Mouse (Mus musculus): ENCODE results near the gene Ctrb1. TPM values are rescaled to one million over a fixed set of nuclear protein-coding genes. Genes with fewer than 3 reads are reported as not detected.

Ctrb1 gene
- polyA plus RNA-seq, 1 experiment, result 11.8 TPM

DNA sequence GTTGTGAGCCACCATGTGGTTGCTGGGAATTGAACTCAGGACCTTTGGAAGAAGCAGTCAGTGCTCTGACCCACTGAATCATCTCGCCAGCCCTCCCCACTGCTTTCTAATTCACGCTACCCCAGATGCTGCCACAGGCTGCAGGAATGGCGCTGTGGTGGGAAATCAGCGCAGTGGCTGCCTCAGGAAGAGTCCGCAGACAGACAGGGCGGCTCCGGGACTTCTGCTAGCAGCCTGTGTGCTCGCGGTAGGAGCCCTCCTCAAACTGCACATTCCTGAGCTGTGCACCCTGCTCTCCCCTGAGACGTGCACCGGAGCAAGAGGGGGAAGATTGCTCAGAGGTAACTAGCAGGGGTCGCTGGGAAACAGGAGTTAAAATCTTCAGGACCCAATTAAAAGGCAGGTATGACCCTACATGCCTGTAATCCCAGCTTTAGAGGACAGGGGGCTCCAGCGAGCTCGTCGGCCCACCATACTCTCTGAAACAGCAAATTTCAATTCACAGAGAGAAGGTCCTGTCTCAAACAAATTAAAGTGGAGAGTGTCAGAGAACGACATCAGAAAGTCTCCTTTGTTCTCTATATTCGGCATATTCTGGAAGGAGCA is 10.3 kb downstream of the Ctrb1 start:
- Histone ChIP-seq H3K27ac (ENCODE audit: control insufficient read depth, insufficient read depth, low read length) (no peak overlapping the region), H3K36me3 (ENCODE audit: control insufficient read depth, insufficient read depth, low read length) (no peaks in the 10 kb centered on the region), H3K4me1 (replicated peaks; ENCODE audit: control insufficient read depth, insufficient read depth, low read length) (no peaks in the 10 kb centered on the region), H3K27me3 (ENCODE audit: control insufficient read depth, insufficient read depth, low read length) (no peaks in the 10 kb centered on the region), H3K4me3 (ENCODE audit: control insufficient read depth, insufficient read depth, low read length) (no peak overlapping the region)
- 48% methylated on average over 17 of the region's 17 CpGs for WGBS
- no peak for TF ChIP-seq POLR2A (IDR thresholded peaks at IDR 0.05; ENCODE audit: control insufficient read depth, extremely low read depth, insufficient read depth, low read length, poor library complexity)
- DNase-seq, result no peak

DNA sequence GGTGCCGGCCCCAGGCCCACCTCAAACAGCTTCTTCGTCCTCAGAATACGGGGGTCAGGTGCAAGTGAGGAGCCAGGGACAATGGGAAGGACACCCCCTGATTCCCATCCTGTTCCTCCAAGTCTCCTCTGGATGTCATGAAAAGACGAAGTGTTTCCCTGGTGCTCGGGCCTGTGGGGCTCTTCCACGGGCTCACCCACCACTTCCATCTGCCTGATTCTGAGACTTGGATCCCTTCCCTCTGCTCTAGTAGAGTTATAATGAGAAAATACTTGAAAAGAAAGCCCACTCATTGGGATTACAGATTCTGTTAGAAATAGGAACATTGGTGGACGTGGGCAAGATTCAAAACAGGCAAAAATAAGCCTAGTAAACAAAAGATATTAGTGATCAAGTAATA is 12.0 kb downstream of the Ctrb1 start:
- 86% methylated on average over 7 of the region's 7 CpGs for WGBS

DNA sequence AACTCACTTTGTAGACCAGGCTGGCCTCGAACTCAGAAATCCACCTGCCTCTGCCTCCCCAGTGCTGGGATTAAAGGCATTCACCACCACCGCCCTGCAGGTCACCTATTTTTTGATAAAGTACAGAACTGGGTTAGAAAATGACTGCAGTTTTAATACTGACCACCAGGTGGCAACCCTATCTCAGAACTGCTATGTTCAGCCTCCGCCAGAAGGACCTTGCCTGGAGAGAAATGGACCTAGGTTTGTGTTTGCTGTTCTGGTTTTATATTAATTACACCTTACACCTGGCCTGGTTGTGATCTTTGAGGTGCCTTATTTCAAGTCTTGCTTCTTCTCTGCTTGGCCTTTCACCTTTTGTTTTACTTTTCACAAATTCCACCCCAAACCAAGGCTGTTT is 12.7 kb downstream of the Ctrb1 start:
- 23% methylated on average over 3 of the region's 3 CpGs for WGBS
- no peaks in the 10 kb centered on the region for H3K27me3 ChIP-seq (ENCODE audit: control insufficient read depth, insufficient read depth, low read length)
- peak; percentile 52 for DNase-seq

More for the DNA sequence above, 12.0 kb downstream of the Ctrb1 start:
- Histone ChIP-seq H3K4me3 (ENCODE audit: control insufficient read depth, insufficient read depth, low read length) (no peak overlapping the region), H3K4me1 (replicated peaks; ENCODE audit: control insufficient read depth, insufficient read depth, low read length) (no peaks in the 10 kb centered on the region), H3K36me3 (ENCODE audit: control insufficient read depth, insufficient read depth, low read length) (no peaks in the 10 kb centered on the region), H3K27ac (ENCODE audit: control insufficient read depth, insufficient read depth, low read length) (no peak overlapping the region), H3K27me3 (ENCODE audit: control insufficient read depth, insufficient read depth, low read length) (no peaks in the 10 kb centered on the region)
- TF ChIP-seq CTCF (IDR thresholded peaks at IDR 0.05; ENCODE audit: borderline replicate concordance, control insufficient read depth, extremely low read depth, insufficient read depth, low read length, poor library complexity) (no peak), POLR2A (IDR thresholded peaks at IDR 0.05; ENCODE audit: control insufficient read depth, extremely low read depth, insufficient read depth, low read length, poor library complexity) (no peak)
- no peak for DNase-seq

DNA sequence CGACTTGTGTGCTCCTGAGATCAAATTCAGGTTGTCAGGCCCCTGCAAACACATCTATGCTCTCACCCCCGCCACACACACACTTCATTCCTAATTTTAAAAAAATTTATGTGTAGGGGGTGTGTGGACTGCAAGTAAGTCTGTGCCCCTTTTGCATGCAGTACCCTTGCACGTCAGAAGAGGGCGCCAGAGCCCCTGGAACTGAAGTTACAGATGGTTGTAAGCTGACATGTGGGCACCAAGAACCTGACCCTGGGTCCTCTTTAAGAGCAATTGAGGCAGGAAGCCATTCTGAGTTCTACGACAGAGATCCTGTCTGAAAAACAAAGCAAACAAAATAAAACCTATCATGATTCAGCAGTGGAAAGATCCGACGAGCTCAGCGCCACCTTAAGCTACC is 14.6 kb downstream of the Ctrb1 start:
- no peaks in the 10 kb centered on the region for H3K27me3 ChIP-seq (ENCODE audit: control insufficient read depth, insufficient read depth, low read length)
- no peak overlapping the region for H3K27ac ChIP-seq (ENCODE audit: control insufficient read depth, insufficient read depth, low read length)
- H3K36me3 ChIP-seq (ENCODE audit: control insufficient read depth, insufficient read depth, low read length), result no peaks in the 10 kb centered on the region
- 81% methylated on average over 8 of the region's 8 CpGs for WGBS
- no peaks in the 10 kb centered on the region for H3K4me1 ChIP-seq (replicated peaks; ENCODE audit: control insufficient read depth, insufficient read depth, low read length)
- no peak overlapping the region for H3K4me3 ChIP-seq (ENCODE audit: control insufficient read depth, insufficient read depth, low read length)
- DNase-seq, result peak; percentile 35
- TF ChIP-seq CTCF (IDR thresholded peaks at IDR 0.05; ENCODE audit: borderline replicate concordance, control insufficient read depth, extremely low read depth, insufficient read depth, low read length, poor library complexity) (no peak), POLR2A (IDR thresholded peaks at IDR 0.05; ENCODE audit: control insufficient read depth, extremely low read depth, insufficient read depth, low read length, poor library complexity) (no peak)

More for the DNA sequence above, 12.7 kb downstream of the Ctrb1 start:
- H3K4me3 ChIP-seq (ENCODE audit: control insufficient read depth, insufficient read depth, low read length), result no peak overlapping the region
- TF ChIP-seq POLR2A (IDR thresholded peaks at IDR 0.05; ENCODE audit: control insufficient read depth, extremely low read depth, insufficient read depth, low read length, poor library complexity), result no peak
- no peak for TF ChIP-seq CTCF (IDR thresholded peaks at IDR 0.05; ENCODE audit: borderline replicate concordance, control insufficient read depth, extremely low read depth, insufficient read depth, low read length, poor library complexity)
- no peaks in the 10 kb centered on the region for H3K4me1 ChIP-seq (replicated peaks; ENCODE audit: control insufficient read depth, insufficient read depth, low read length)
- no peak overlapping the region for H3K27ac ChIP-seq (ENCODE audit: control insufficient read depth, insufficient read depth, low read length)
- H3K36me3 ChIP-seq (ENCODE audit: control insufficient read depth, insufficient read depth, low read length), result no peaks in the 10 kb centered on the region

DNA sequence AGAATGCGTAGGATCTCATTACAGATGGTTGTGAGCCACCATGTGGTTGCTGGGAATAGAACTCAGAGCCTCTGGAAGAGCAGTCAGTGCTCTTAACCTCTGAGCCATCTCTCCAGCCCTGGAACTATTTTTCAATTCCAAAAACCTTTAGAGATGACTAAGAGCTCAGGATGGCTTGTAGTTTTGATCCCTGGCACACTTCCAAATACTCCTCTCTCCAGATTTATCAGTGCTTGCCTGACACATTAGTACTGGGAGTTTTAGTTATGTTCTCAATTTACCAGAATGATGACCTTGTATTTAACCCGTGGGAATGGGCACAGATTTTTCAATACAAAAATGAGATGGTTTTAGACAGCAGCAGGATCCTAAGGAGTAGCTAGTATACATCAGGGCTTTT is 24.1 kb downstream of the Ctrb1 start:
- no peak for DNase-seq
- peaks cover 16% of the 10 kb centered on the region for H3K36me3 ChIP-seq (ENCODE audit: control insufficient read depth, insufficient read depth, low read length)
- TF ChIP-seq POLR2A (IDR thresholded peaks at IDR 0.05; ENCODE audit: control insufficient read depth, extremely low read depth, insufficient read depth, low read length, poor library complexity) (no peak), CTCF (IDR thresholded peaks at IDR 0.05; ENCODE audit: borderline replicate concordance, control insufficient read depth, extremely low read depth, insufficient read depth, low read length, poor library complexity) (no peak)
- no peak overlapping the region for H3K4me3 ChIP-seq (ENCODE audit: control insufficient read depth, insufficient read depth, low read length)
- no peaks in the 10 kb centered on the region for H3K27me3 ChIP-seq (ENCODE audit: control insufficient read depth, insufficient read depth, low read length)
- no peaks in the 10 kb centered on the region for H3K4me1 ChIP-seq (replicated peaks; ENCODE audit: control insufficient read depth, insufficient read depth, low read length)
- no peak overlapping the region for H3K27ac ChIP-seq (ENCODE audit: control insufficient read depth, insufficient read depth, low read length)
- WGBS, result 94% methylated on average over 2 of the region's 2 CpGs

DNA sequence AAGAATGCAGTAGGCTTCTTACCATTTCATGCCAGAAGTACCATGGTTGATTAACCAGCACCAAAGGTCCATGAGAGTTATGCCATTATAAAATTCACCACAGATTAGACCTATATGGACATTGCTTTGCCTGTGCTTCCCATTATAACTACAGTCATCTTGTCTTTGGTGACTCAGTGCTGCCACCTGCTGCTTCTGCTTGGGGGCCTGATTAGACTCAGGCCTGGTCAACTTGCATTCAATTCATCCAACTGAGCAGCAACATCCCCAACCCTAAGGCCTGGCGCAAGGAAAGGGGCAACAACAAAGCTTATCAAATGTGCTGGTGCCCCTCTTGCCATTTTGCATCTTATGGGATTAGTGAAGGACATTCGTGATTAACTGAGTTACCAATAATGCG is 28.3 kb downstream of the Ctrb1 start:
- no peak for TF ChIP-seq POLR2A (IDR thresholded peaks at IDR 0.05; ENCODE audit: control insufficient read depth, extremely low read depth, insufficient read depth, low read length, poor library complexity)
- peak; percentile 68; the same call in 1 of the 2 replicates for TF ChIP-seq CTCF (IDR thresholded peaks at IDR 0.05; ENCODE audit: borderline replicate concordance, control insufficient read depth, extremely low read depth, insufficient read depth, low read length, poor library complexity)
- H3K36me3 ChIP-seq (ENCODE audit: control insufficient read depth, insufficient read depth, low read length), result 0 out of 2 replicates have a peak, but pooled peaks cover 4% of the 10 kb centered on the region
- 0 out of 2 replicates have a peak, but pooled peaks cover 2% of the 10 kb centered on the region for H3K4me1 ChIP-seq (replicated peaks; ENCODE audit: control insufficient read depth, insufficient read depth, low read length)
- H3K27me3 ChIP-seq (ENCODE audit: control insufficient read depth, insufficient read depth, low read length), result no peaks in the 10 kb centered on the region
- peak; percentile 60 for DNase-seq
- H3K4me3 ChIP-seq (ENCODE audit: control insufficient read depth, insufficient read depth, low read length), result no peak overlapping the region
- H3K27ac ChIP-seq (ENCODE audit: control insufficient read depth, insufficient read depth, low read length), result no peak overlapping the region
- 97% methylated on average over 3 of the region's 3 CpGs for WGBS
